Mouse (Mus musculus) heart, adult 8-10 months (tissue): ENCODE results near the gene Tceanc2. TPM values are rescaled to one million over a fixed set of nuclear protein-coding genes. Genes with fewer than 3 reads are reported as not detected.

Source experiments
- DNase-seq: peaks from one replicate; pipeline ENCODE4 v3.0.0; 2022; ENCODE audit warnings: low spot score
- total RNA-seq, 4 experiments: library from RNA; stranded (reverse); gene quantifications; 2 replicates each; pipeline ENCODE4 v1.2.4; 2022

Tceanc2 gene
- total RNA-seq, 4 experiments from 2014 or later = 10.7 to 15.1 (median 12.2) TPM

GRCm38 (mm10) chr4:107178182-107178829, 610 bp downstream of the Tceanc2 start, which contains the start of gene Tmem59:
Gene Tmem59, plus strand, starts transcription at chr4:107178399.
- DNase-seq = peak; percentile 98

DNA sequence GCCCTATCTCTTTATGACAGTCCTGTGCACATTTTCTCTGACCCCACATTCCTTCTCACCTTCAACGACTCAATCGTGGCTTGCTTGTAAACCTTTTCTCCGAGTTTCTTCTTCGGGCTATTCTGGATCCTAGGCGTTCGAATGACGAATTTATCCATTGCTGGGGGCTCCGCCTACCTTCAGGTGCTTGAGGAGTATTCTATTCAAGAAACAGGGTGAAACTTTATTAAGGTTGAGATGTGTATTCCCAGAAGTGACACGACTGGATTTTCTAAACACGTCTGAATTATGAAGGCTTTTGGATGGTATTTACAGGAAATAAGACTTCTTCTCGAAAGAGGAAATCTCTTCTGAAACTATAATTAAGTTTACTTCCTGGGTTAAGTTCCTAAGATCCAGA, 1.4 kb downstream of the Tceanc2 start:
- DNase-seq = peak; percentile 9

- DNase-seq = no peak
These were observed 11.1 kb downstream of the Tceanc2 start for GRCm38 (mm10) chr4:107167798-107168197.

DNA sequence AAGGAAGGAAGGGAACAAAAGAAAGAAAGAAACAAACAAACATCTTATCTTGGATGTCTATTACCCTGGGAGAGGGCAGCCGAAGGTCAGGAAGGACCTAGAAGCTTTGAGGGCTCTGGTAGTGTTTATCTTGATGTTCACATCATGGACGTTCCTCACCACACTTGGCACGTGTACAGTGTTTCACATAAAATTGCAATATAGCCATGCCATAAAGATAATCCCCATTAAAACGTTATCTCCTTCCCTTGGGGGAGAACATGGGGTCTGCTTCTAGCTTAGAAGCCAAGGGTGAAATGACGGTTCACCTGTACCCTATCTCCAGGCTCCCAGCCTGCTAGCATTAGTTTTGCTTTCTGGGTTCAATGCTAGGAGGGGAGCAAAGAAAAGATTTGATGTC, 12.2 kb downstream of the Tceanc2 start:
- no peak for DNase-seq

GRCm38 (mm10) chr4:107163756-107164587, 14.9 kb downstream of the Tceanc2 start:
- DNase-seq = peak; percentile 83

DNA sequence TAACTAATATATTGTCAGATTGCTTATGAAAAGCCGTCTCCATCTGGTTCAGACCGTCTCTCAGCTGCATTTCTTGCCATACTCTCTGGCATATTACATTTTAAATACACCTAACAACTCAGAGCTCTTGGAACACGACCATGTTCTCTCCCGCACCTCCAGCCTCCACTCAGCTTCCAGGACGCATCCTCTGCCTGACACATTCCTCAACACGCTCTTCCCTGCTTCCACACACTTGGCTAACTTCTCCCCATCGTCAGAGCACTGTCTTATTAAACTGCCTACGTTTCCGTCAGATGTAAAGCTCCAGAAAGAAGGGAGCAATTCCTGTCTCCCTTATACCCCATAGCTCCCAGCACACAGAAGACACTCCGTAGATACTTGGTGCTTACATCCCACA, 15.6 kb downstream of the Tceanc2 start:
- DNase-seq = no peak

- no peak for DNase-seq
These were observed 18.7 kb downstream of the Tceanc2 start for GRCm38 (mm10) chr4:107160181-107160580.

DNA sequence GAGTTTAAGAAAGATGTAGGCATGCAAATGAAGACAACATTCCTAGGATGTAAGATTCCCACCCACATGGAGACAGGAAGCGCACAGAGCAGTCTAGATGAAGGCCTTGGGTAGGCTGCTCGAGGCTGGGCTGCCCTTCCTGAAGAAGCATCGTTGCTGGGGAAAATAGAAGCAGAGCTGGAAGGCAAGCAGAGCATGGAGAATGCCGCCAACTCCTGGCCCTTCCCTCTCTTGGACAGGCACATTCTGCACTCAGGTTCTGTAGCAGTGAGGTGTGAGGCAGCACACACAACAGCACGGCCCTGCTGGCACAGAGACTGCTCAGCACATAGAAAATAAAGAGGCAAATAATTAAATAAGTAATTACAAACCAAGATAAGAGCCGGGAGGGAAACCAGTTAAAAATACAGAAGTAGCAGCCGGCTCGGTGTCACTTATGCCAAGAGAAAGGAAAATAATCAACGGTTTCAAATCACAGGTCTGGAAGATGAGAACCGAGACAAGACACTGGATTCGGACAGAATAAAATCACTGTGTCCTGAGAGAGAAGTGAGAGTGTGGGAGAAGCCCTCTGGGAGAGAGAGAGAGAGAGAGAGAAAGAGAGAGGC, 19.6 kb downstream of the Tceanc2 start:
- DNase-seq = no peak

- DNase-seq = no peak
These were observed 21.9 kb downstream of the Tceanc2 start for GRCm38 (mm10) chr4:107156983-107157401.

DNA sequence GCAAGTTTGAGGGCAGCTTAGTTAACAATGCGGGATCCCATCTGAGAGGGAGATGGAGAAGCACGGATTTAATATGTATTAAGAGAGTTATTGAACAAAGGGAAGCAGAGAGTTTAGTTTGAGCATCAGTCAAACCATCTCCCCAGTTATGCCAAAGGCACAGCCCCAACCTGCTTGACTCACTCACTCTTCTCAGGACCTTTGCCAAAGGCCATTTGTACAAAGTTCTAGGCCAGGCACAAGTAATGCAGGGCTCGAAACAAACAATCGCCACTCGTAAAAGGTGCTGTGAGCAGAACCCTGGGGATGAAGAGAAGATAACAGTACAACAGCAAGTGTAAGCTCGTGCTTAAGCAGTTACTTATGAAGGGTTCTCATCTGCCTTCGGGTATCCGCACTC, 26.3 kb downstream of the Tceanc2 start:
- no peak for DNase-seq

DNA sequence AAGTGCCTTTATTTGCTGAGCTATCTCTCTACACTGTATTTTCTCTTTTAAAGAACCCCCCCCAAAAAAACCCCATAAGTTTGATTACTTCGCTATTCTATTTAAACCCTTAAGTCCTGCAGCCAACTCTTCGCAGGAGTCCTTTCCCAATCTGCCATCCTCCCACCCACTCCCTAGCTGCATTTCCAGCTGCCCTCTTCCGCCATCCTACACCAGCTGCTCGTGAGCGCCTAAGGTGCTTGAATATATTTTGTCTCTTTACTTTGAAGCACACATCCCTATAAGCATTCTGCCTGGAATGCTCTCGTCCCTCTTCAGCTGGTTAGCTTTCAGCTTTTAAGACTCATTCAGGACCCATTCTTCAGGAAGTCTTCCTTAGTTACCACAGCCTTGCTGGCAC, 27.9 kb downstream of the Tceanc2 start:
- DNase-seq = no peak

GRCm38 (mm10) chr4:107143511-107143910, 35.4 kb downstream of the Tceanc2 start:
- no peak for DNase-seq

DNA sequence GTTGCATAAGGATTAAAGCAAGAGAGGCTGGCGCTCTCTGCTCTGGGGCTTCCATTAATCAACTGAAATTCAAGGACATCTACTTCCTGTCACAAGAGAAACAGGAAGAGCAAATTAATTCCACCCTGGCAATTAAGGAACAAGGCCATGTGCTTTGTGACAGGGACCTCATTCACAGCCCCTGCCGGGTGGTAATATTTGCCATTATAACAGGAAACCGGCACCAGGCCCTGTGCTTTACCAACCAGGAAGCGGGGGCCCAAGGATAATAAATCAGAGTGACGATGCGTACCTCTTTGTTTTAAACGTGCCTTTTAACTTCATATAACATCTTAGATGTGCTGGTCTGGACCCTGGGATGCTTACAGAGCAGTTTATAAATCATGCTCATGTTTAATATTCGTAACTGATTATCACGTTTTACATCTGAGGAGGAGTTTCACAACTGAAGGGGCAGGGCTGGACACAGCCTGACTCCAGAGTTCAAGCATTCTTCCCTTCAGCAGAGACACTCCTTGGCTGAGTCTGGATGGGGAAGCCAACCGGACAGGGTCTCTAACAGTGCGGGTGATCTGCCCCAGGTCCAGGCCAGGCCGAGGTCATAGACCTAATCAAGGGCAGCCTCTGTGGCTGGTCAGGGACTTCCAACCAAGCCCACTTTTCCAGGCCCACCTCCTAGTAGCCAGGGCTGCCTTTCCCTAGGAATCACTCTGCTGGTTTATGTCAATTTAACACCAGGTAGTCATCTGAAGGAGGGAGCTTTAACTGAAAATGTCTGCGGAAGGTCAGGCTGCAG, 38.9 kb downstream of the Tceanc2 start:
- no peak for DNase-seq

- no peak for DNase-seq
These were observed 39.7 kb downstream of the Tceanc2 start for GRCm38 (mm10) chr4:107138948-107139835.

DNA sequence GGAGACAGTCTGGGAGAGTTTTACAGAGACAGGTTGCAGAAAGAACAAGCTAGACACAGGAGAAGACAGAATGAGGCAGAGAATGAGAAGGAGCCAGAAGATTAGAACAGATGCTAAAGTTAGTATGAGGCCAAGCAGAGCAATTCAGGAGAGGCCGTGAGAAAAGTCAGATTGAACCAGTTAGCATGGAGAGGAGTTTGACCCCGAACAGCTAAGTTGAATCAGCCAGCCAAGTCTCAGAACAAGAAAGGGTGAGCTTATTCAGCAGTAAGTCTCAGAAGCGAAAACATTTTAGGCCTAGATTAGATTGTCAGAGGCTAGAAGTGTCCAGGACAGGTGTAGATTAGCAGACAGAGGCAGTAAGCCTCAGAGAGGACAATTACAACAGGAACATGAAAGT, 42.4 kb downstream of the Tceanc2 start:
- DNase-seq = no peak

DNA sequence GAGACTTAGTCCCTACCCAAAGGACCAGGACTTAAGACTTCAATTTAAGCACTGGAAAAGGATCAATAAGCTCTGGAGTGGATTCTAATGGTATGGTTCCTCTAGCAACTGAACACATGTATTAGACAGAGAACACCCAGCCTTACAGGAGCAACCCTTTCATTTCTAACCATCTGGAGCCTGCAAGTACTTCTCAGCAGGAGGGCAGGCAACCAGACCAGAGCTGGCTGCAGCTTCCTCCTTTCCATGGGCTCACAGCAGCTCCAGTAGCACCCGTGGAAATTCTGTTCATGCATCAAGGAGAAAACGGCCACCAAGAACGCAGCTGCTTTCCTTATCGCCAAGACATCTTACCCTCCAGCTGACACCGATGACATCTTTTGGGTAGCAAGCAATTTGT, 43.3 kb downstream of the Tceanc2 start:
- no peak for DNase-seq

GRCm38 (mm10) chr4:107134891-107135290, 44.0 kb downstream of the Tceanc2 start:
- no peak for DNase-seq

GRCm38 (mm10) chr4:107130534-107130933, 48.4 kb downstream of the Tceanc2 start:
- peak; percentile 8 for DNase-seq

- no peak for DNase-seq
These were observed 49.5 kb downstream of the Tceanc2 start for GRCm38 (mm10) chr4:107129373-107129772.

DNA sequence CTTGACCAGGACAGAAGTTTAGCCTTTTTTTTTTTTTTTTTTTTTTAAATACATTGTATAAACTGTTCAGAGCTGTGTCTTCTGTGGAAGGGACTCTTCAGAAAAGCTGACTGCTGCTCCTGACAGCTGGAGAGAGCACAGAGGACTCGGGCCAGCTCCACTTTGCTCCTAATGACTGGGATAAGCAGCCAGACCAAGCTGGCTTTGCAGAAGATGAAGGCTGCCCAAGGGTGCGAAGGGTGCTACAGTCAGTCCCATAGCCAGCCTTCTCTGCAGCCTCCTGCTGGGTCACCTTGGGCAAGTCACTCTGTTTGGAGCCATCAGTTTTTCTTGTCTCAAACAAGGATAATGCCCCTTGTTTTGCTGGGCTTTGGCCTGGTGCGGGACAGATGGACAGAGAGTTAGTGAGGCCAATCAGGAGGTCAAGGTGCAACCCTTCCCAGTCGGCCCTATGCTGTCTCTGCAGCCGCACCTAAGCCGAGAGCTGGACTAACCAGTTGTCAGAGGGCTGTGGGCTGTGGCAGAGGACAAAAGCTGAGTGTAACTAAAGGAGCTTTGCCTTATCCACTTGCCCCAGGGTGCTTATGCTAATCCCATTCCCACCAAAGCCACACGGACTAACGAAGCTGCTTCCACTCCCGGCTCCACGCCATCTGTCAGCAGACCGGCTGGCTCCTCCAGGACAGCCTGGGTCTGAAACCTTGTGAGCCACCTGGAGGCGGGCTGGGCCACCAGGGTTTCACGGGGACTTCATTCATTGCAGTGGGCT, 50.8 kb downstream of the Tceanc2 start:
- DNase-seq = no peak
